In the genomic region with DNA sequence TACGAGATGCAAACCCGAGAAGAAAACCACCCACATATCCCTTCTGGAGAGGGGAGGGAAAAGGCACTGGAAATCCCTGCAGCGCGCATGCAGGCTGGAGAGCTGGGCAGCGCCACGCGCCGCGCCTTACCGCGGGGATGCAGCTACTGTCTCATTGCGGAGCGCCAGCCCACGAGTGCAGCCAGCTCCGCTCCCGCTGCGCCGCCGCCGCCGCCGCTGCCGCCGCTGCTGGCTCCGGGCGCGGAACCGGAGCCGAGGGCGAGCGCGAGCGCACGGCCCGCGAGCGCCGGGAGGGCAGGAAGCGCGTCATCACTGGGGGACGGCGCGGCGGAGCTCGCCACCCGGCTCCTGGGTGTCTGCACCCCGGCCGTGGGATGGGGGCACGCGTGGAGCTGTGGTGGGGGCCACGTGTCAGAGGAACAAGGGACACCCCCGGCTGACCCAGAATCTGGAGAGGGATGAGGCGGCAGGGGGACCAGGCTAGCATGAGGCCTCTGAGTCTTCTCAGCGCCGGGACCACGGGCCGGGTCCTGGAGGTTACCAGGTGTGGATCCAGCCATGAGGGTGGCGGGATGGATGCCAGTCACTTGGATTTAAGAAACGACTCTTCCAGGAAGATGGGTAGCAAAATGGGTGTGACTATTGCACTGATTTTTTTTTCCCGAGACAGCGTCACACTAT, we compare ENCODE assay signal across 8 mouse cellular contexts.
DNase-seq lines count a peak whose midpoint lies in the region; ATAC-seq and TF ChIP-seq lines count a peak whose summit lies in the region.

No protein-coding gene starts in this region.

- H3K27ac ChIP-seq in bone marrow, adult 2 months (ENCODE audit: control insufficient read depth, insufficient read depth, low read depth, low read length, poor library complexity) = no peak overlapping the region; the same call in 1 of the 2 replicates
- peak overlapping the region; percentile 89 for H3K27ac ChIP-seq in embryonic facial prominence, embryonic 14.5 days (replicated peaks; ENCODE audit: low read depth, low read length)
- H3K27ac ChIP-seq in heart, embryonic 10.5 days = peak overlapping the region; percentile 97
- peak overlapping the region; percentile 73 for H3K27ac ChIP-seq in kidney, embryonic 16.5 days (ENCODE audit: low read length)
- 0 out of 2 replicates have a peak overlapping the region, but pooled peaks have one; percentile 9 for H3K27ac ChIP-seq in neural tube, embryonic 12.5 days

- TF ChIP-seq POLR2A in bone marrow, adult 2 months (IDR thresholded peaks at IDR 0.05; ENCODE audit: borderline replicate concordance, control insufficient read depth, low read depth, low read length) = no peak

- TF ChIP-seq CTCF in bone marrow, adult 2 months (IDR thresholded peaks at IDR 0.05; ENCODE audit: control insufficient read depth, insufficient read depth, low read length) = no peak

- peak overlapping the region; percentile 42 for H3K4me3 ChIP-seq in bone marrow, adult 2 months (replicated peaks; ENCODE audit: control insufficient read depth, low read depth, low read length)
- peak overlapping the region; percentile 85 for H3K4me3 ChIP-seq in embryonic facial prominence, embryonic 14.5 days (ENCODE audit: low read depth, low read length)
- peak overlapping the region; percentile 88 for H3K4me3 ChIP-seq in heart, embryonic 10.5 days
- peak overlapping the region; percentile 92 for H3K4me3 ChIP-seq in kidney, embryonic 16.5 days (ENCODE audit: low read length)
- H3K4me3 ChIP-seq in neural tube, embryonic 12.5 days = peak overlapping the region; percentile 61

- 0 out of 2 replicates have a peak, but pooled peaks cover 6% of the 10 kb centered on the region for H3K27me3 ChIP-seq in embryonic facial prominence, embryonic 14.5 days (replicated peaks; ENCODE audit: control insufficient read depth, insufficient read depth, low read length)
- H3K27me3 ChIP-seq in heart, embryonic 10.5 days (ENCODE audit: insufficient read depth, poor library complexity, severe bottlenecking) = peaks cover 17% of the 10 kb centered on the region; the same call in 1 of the 2 replicates
- peaks cover 25% of the 10 kb centered on the region for H3K27me3 ChIP-seq in kidney, embryonic 16.5 days (ENCODE audit: insufficient read depth, low read length)
- H3K27me3 ChIP-seq in neural tube, embryonic 12.5 days (replicated peaks) = peaks cover 18% of the 10 kb centered on the region

- no peaks in the 10 kb centered on the region for H3K9me3 ChIP-seq in embryonic facial prominence, embryonic 14.5 days (ENCODE audit: control insufficient read depth, low read length)
- no peaks in the 10 kb centered on the region for H3K9me3 ChIP-seq in heart, embryonic 10.5 days
- no peaks in the 10 kb centered on the region for H3K9me3 ChIP-seq in kidney, embryonic 16.5 days (ENCODE audit: low read length)
- no peaks in the 10 kb centered on the region for H3K9me3 ChIP-seq in neural tube, embryonic 12.5 days

- peak overlapping the region; percentile 92 for H3K9ac ChIP-seq in embryonic facial prominence, embryonic 14.5 days (ENCODE audit: low read depth, low read length)
- H3K9ac ChIP-seq in kidney, embryonic 16.5 days (replicated peaks; ENCODE audit: low read length) = peak overlapping the region; percentile 89
- peak overlapping the region; percentile 69 for H3K9ac ChIP-seq in neural tube, embryonic 12.5 days

- peak overlapping the region; percentile 94 for H3K4me2 ChIP-seq in embryonic facial prominence, embryonic 14.5 days (ENCODE audit: low read depth, low read length)
- peak overlapping the region; percentile 99 for H3K4me2 ChIP-seq in kidney, embryonic 16.5 days (replicated peaks; ENCODE audit: low read depth, low read length)
- peak overlapping the region; percentile 99 for H3K4me2 ChIP-seq in neural tube, embryonic 12.5 days (replicated peaks)

- peak; percentile 84 for ATAC-seq in embryonic facial prominence, embryonic 14.5 days (ENCODE audit: low read depth)
- peak; percentile 83 for ATAC-seq in kidney, embryonic 16.5 days (ENCODE audit: low FRiP score, low TSS enrichment)
- peak; percentile 83 for ATAC-seq in neural tube, embryonic 12.5 days (ENCODE audit: low FRiP score, low read depth)

- H3K36me3 ChIP-seq in embryonic facial prominence, embryonic 14.5 days (ENCODE audit: control insufficient read depth, insufficient read depth, low read length) = no peaks in the 10 kb centered on the region
- no peaks in the 10 kb centered on the region for H3K36me3 ChIP-seq in heart, embryonic 10.5 days
- no peaks in the 10 kb centered on the region for H3K36me3 ChIP-seq in kidney, embryonic 16.5 days (ENCODE audit: insufficient read depth, low read length)
- no peaks in the 10 kb centered on the region for H3K36me3 ChIP-seq in neural tube, embryonic 12.5 days

- DNase-seq in A20 (ENCODE audit: low read depth, low spot score) (peak; percentile 88), liver (peak; percentile 37)
- DNase-seq in embryonic facial prominence, embryonic 14.5 days (ENCODE audit: low spot score) = peak; percentile 80
- DNase-seq in heart, embryonic 10.5 days (ENCODE audit: low spot score) = no peak
- peak; percentile 47 for DNase-seq in thymus, postnatal 14 days

- no peaks in the 10 kb centered on the region for H3K4me1 ChIP-seq in bone marrow, adult 2 months (ENCODE audit: control insufficient read depth, insufficient read depth, low read length)
- H3K4me1 ChIP-seq in embryonic facial prominence, embryonic 14.5 days (ENCODE audit: control insufficient read depth, insufficient read depth, low read length) = peaks cover 17% of the 10 kb centered on the region; the same call in 1 of the 2 replicates
- H3K4me1 ChIP-seq in heart, embryonic 10.5 days = peaks cover 27% of the 10 kb centered on the region
- H3K4me1 ChIP-seq in kidney, embryonic 16.5 days (ENCODE audit: insufficient read depth, low read length) = peaks cover 15% of the 10 kb centered on the region
- H3K4me1 ChIP-seq in neural tube, embryonic 12.5 days = peaks cover 12% of the 10 kb centered on the region

- under 1% methylated on average over 61 of the region's 61 CpGs for WGBS in bone marrow, adult 2 months
- WGBS in embryonic facial prominence, embryonic 14.5 days = under 1% methylated on average over 46 of the region's 61 CpGs
- WGBS in heart, embryonic 10.5 days = under 1% methylated on average over 61 of the region's 61 CpGs
- WGBS in kidney, embryonic 16.5 days = under 1% methylated on average over 55 of the region's 61 CpGs
- WGBS in neural tube, embryonic 12.5 days = under 1% methylated on average over 61 of the region's 61 CpGs

Comparison
In these comparisons a context has a peak if more than half of its experiments do, and no peak if none do; other contexts are left out.
1. H3K4me3 ChIP-seq: peak in every context shown above with its lines; median percentile 92 in kidney, embryonic 16.5 days; 88 in heart, embryonic 10.5 days; 85 in embryonic facial prominence, embryonic 14.5 days; 61 in neural tube, embryonic 12.5 days; 42 in bone marrow, adult 2 months.